Mouse (Mus musculus): Measurements from ENCODE around the gene Sprr2k.
"Not testable (repeated sequence)": the region's sequence is repeated elsewhere in the genome, so short reads cannot be mapped to it uniquely, and the experiment has no call there.

Gene Sprr2k

GRCm38 (mm10) chr3:92432282-92432681 lies at the start of gene Sprr2k:
Gene Sprr2k (plus strand): TSS chr3:92432582.
- in situ Hi-C loops (cut with MboI, MseI): no loop called here

- in situ Hi-C loops (cut with MboI, MseI): no loop called here
Measured at GRCm38 (mm10) chr3:92385385-92385784, 47.0 kb upstream of the Sprr2k start, which contains the start of gene Sprr2h. Gene Sprr2h (plus strand): TSS chr3:92385685.

- in situ Hi-C loops (cut with MboI, MseI): no loop called here
Measured at GRCm38 (mm10) chr3:92394301-92394700, 38.1 kb upstream of the Sprr2k start.

- in situ Hi-C loops (cut with MboI, MseI): no loop called here
Measured at GRCm38 (mm10) chr3:92407691-92408090, 24.7 kb upstream of the Sprr2k start, which contains the start of gene Sprr2i. Gene Sprr2i (plus strand): TSS chr3:92407991.

- in situ Hi-C loops (cut with MboI, MseI): no loop called here
Measured at GRCm38 (mm10) chr3:92417782-92418181, 14.6 kb upstream of the Sprr2k start, which contains the start of gene Sprr2j-ps. Gene Sprr2j-ps (plus strand): TSS chr3:92418082.

GRCm38 (mm10) chr3:92429323-92429722 lies 3.1 kb upstream of the Sprr2k start, which contains the start of gene Gm9774:
Gene Gm9774 (minus strand): TSS chr3:92429423.
- in situ Hi-C loops (cut with MboI, MseI): no loop called here

GRCm38 (mm10) chr3:92438689-92439088 lies 6.3 kb downstream of the Sprr2k start, which contains the start of gene Sprr1b:
Gene Sprr1b (minus strand): TSS chr3:92438789.
- in situ Hi-C loops (cut with MboI, MseI): no loop called here

- in situ Hi-C loops (cut with MboI, MseI): no loop called here
Measured at GRCm38 (mm10) chr3:92440177-92440576, 7.8 kb downstream of the Sprr2k start.

GRCm38 (mm10) chr3:92455151-92455550 lies 22.8 kb downstream of the Sprr2k start:
- in situ Hi-C loops (cut with MboI, MseI): no loop called here

GRCm38 (mm10) chr3:92458620-92459019 lies 26.2 kb downstream of the Sprr2k start, which contains the start of gene Sprr3:
Gene Sprr3 (minus strand): TSS chr3:92458720.
- in situ Hi-C loops (cut with MboI, MseI): no loop called here

- in situ Hi-C loops (cut with MboI, MseI): no loop called here
Measured at GRCm38 (mm10) chr3:92466576-92466975, 34.2 kb downstream of the Sprr2k start.

GRCm38 (mm10) chr3:92467424-92467823 lies 35.0 kb downstream of the Sprr2k start:
- in situ Hi-C loops (cut with MboI, MseI): no loop called here

- in situ Hi-C loops (cut with MboI, MseI): no loop called here
Measured at GRCm38 (mm10) chr3:92470111-92470510, 37.7 kb downstream of the Sprr2k start.

GRCm38 (mm10) chr3:92481249-92481648 lies 48.9 kb downstream of the Sprr2k start:
- in situ Hi-C loops (cut with MboI, MseI): not testable (repeated sequence)

All from regulatory T cell (primary cell).